Mouse (Mus musculus) erythroblast, embryonic 14.5 days (primary cell): ENCODE results near the gene Gm3739. TPM values are rescaled to one million over a fixed set of nuclear protein-coding genes. Genes with fewer than 3 reads are reported as not detected.
"Not testable (repeated sequence)": the region's sequence is repeated elsewhere in the genome, so short reads cannot be mapped to it uniquely, and the experiment has no call there.

Experiments used
- H3K27me3 ChIP-seq: 2 replicates; pipeline ENCODE4 v1.6.1; 2012; ENCODE audit warnings: inconsistent platforms; ENCODE audit not compliant: control insufficient read depth
- H3K36me3 ChIP-seq: 2 replicates; pipeline ENCODE4 v1.6.1; 2012; ENCODE audit warnings: mild to moderate bottlenecking, inconsistent platforms; ENCODE audit not compliant: control insufficient read depth
- H3K4me1 ChIP-seq: 2 replicates; pipeline ENCODE4 v1.6.1; 2012; ENCODE audit warnings: inconsistent platforms; ENCODE audit not compliant: control insufficient read depth
- H3K4me3 ChIP-seq: replicated peaks from 2 replicates; pipeline ENCODE3; 2012; ENCODE audit warnings: moderate library complexity, mild to moderate bottlenecking, inconsistent platforms
- H3K9me3 ChIP-seq: 2 replicates; pipeline ENCODE4 v1.6.1; 2012; ENCODE audit warnings: low read length, inconsistent platforms, mixed read lengths; ENCODE audit not compliant: control insufficient read depth
- polyA plus RNA-seq: library from polyadenylated mRNA; stranded (reverse); fragments of >175 nt; gene quantifications from 2 replicates; pipeline ENCODE4 v1.2.3, GENCODE M21; 2012

The Gm3739 gene
- not detected in 2 replicates for polyA plus RNA-seq

DNA sequence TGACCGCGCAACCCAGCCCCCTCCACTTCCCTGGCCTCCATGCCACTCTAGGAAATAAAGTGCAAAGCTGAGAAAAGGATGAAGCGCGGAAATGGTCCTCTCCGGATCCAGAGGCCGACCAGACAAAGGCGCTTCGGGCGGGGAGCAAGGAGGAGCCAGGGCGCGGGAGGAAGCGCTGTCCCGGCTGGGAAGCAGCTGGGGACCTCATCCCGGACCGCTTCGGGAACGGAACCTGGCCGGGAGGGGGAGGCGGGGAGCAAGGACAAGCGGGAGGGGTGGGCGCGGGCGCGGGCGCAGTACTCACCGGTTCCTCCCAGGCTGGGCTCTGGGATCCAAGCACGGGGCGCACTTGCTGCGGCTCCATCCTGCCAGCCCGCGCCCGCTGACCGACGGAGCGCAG is at the start of gene Gm3739:
Gene Gm3739 (minus strand): TSS at position 389 of the 400 bp plus-strand sequence.
- not testable (repeated sequence) for H3K27me3 ChIP-seq, H3K36me3 ChIP-seq, H3K9me3 ChIP-seq, H3K4me1 ChIP-seq, H3K4me3 ChIP-seq

DNA sequence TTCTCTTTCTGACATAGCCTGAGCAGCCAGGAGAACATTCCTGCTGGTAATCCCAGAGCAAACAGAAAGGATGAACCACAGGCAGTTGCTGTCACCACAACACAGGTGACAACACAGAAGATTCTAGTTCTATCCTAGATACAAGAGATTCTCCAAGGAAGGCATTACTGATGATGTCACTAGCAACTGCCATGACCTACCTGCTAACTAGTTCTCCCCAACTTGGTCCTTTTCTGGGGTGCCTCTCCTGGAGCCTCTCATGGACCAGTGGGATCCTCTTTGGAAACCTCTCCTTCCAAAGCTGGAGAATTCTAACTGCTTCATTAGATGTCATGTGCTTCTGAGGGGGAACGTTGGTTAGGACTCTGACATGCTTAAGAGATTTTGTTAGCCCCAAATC is 17.4 kb upstream of the Gm3739 start, which contains the start of gene Gm5797:
Gene Gm5797 (minus strand): TSS at position 101 of the 400 bp plus-strand sequence.
- not testable (repeated sequence) for H3K4me3 ChIP-seq, H3K4me1 ChIP-seq, H3K27me3 ChIP-seq, H3K9me3 ChIP-seq, H3K36me3 ChIP-seq

DNA sequence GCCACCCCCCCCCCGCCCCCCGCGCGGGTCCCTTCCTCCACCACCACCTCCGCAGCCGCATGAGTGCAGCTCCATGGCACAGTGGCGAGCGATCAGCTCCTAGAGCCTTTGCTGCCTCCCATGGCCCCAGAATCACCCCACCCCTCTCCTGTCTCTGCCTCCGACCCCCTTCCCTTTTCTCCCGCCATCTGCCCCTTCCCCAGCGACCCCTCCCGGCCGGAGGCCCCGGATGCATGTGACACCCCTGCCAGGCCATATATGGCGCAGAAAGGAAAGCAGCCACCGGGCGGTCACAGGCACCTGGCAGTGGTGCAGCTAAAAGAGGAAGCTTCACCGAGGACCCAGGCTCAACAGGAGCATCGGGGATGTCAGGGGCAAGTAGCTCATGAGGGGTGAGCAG is 244 bp upstream of the Gm3739 start:
- H3K4me1 ChIP-seq, H3K9me3 ChIP-seq, H3K4me3 ChIP-seq, H3K36me3 ChIP-seq, H3K27me3 ChIP-seq: not testable (repeated sequence)

DNA sequence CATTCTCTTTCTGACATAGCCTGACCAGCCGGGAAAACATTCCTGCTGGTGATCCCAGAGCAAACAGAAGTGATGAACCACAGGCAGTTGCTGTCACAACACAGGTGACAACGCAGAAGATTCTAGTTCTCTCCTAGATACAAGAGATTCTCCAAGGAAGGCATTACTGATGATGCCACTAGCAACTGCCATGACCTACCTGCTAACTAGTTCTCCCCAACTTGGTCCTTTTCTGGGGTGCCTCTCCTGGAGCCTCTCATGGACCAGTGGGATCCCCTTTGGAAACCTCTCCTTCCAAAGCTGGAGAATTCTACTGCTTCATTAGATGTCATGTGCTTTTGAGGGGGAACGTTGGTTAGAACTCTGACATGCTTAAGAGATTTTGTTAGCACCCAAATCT is 50.2 kb downstream of the Gm3739 start, which contains the start of gene Gm3727:
Gene Gm3727 (minus strand): TSS at position 101 of the 400 bp plus-strand sequence.
- not testable (repeated sequence) for H3K9me3 ChIP-seq, H3K36me3 ChIP-seq, H3K4me1 ChIP-seq, H3K27me3 ChIP-seq, H3K4me3 ChIP-seq

Other genes starting within 250 kb of the Gm3739 start
- not detected in 2 replicates for gene Gm3696, start 214.4 kb downstream of the Gm3739 start, polyA plus RNA-seq
- gene Gm6676, start 189.6 kb downstream of the Gm3739 start, polyA plus RNA-seq: not detected in 2 replicates
- gene Gm3512, start 140.5 kb downstream of the Gm3739 start, polyA plus RNA-seq: not detected in 2 replicates
- gene Gm16434, start 120.5 kb downstream of the Gm3739 start, polyA plus RNA-seq: not detected in 2 replicates
- gene Gm3727, start 50.3 kb downstream of the Gm3739 start, polyA plus RNA-seq: not detected in 2 replicates
- gene Gm5797, start 17.3 kb upstream of the Gm3739 start, polyA plus RNA-seq: not detected in 2 replicates
- gene Gm8374, start 50.1 kb upstream of the Gm3739 start, polyA plus RNA-seq: not detected in 2 replicates
- not detected in 2 replicates for gene Gm3755, start 135.9 kb upstream of the Gm3739 start, polyA plus RNA-seq
- not detected in 2 replicates for gene Gm3752, start 168.7 kb upstream of the Gm3739 start, polyA plus RNA-seq